Mouse (Mus musculus) lung, embryonic 15.5 days (tissue): Measurements from ENCODE around the gene Gclm. TPM values are rescaled to one million over a fixed set of nuclear protein-coding genes. Genes with fewer than 3 reads are reported as not detected.
A peak's percentile ranks its signal among the peaks of the same experiment; 100 is the strongest.

Experiments used
- ATAC-seq: fragments of 200-750 bp; cut with Nextera tagmentation; 2 replicates; pipeline ENCODE4 v1.8.0; 2017; ENCODE audit warnings: moderate number of reproducible peaks, borderline replicate concordance; ENCODE audit not compliant: low FRiP score, low TSS enrichment; ENCODE audit errors: extremely low read depth
- H3K27ac ChIP-seq: fragments of 300-500 bp; sonication (generic); 2 replicates; pipeline ENCODE4 v1.5.1; 2015; ENCODE audit warnings: moderate library complexity, mild to moderate bottlenecking, inconsistent platforms
- H3K27me3 ChIP-seq: fragments of 300-500 bp; sonication (generic); 2 replicates; pipeline ENCODE4 v1.6.1; 2015; ENCODE audit warnings: inconsistent platforms
- H3K36me3 ChIP-seq: fragments of 300-500 bp; sonication (generic); 2 replicates; pipeline ENCODE4 v1.6.1; 2015; ENCODE audit warnings: inconsistent platforms
- H3K4me1 ChIP-seq: fragments of 300-500 bp; sonication (generic); 2 replicates; pipeline ENCODE4 v1.6.1; 2015; ENCODE audit warnings: inconsistent platforms
- H3K4me2 ChIP-seq: fragments of 300-500 bp; sonication (generic); 2 replicates; pipeline ENCODE4 v1.6.1; 2015; ENCODE audit warnings: inconsistent platforms, mild to moderate bottlenecking, moderate library complexity
- H3K4me3 ChIP-seq: fragments of 300-500 bp; sonication (generic); 2 replicates; pipeline ENCODE4 v1.5.1; 2015; ENCODE audit warnings: mild to moderate bottlenecking, inconsistent platforms
- H3K9ac ChIP-seq: fragments of 300-500 bp; sonication (generic); 2 replicates; pipeline ENCODE4 v1.6.1; 2015; ENCODE audit warnings: inconsistent platforms
- H3K9me3 ChIP-seq: fragments of 300-500 bp; sonication (generic); 2 replicates; pipeline ENCODE4 v1.6.1; 2016; ENCODE audit warnings: inconsistent platforms
- WGBS: fragments of 180-500 bp; shearing (Covaris S2); methylation state at CpG from one replicate; pipeline ENCODE4 v1.1.7; 2015; 5-methylcytosine and 5-hydroxymethylcytosine counted together
- polyA plus RNA-seq: library from polyadenylated mRNA; unstranded; fragments of >200 nt; fragmentation: Nextera tagmentation; extraction: Ambion mirVana; gene quantifications from 2 replicates; pipeline ENCODE4 v1.2.1, GENCODE M21; 2015

Gclm gene
- polyA plus RNA-seq, 1 experiment from 2014 or later: 90.6 TPM

DNA sequence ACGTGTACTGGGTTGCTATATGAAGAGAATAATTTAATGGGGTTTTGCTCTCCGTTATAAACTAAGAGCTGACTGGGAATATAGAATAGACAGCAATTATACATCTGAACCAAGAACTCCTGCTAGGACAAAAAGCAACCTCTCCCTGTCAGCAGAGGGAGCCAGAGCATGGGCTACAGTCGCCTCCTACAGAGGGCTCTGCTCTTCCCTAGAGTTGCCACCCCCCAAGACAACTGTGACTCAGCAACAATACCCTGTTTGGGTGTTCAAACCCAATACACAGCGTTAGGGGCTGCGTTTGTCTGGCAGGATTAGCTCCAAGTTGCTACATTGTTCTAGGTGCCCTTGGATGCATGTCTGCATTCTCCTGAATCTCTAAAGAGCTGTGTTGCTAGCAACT is 50.2 kb downstream of the Gclm start:
- Histone ChIP-seq H3K4me2 (no peak overlapping the region), H3K27ac (no peak overlapping the region), H3K4me1 (peaks cover 15% of the 10 kb centered on the region), H3K9ac (no peak overlapping the region), H3K4me3 (no peak overlapping the region), H3K36me3 (no peaks in the 10 kb centered on the region), H3K27me3 (no peaks in the 10 kb centered on the region), H3K9me3 (no peaks in the 10 kb centered on the region)
- ATAC-seq: no peak
- 11% methylated on average over 5 of the region's 5 CpGs for WGBS

DNA sequence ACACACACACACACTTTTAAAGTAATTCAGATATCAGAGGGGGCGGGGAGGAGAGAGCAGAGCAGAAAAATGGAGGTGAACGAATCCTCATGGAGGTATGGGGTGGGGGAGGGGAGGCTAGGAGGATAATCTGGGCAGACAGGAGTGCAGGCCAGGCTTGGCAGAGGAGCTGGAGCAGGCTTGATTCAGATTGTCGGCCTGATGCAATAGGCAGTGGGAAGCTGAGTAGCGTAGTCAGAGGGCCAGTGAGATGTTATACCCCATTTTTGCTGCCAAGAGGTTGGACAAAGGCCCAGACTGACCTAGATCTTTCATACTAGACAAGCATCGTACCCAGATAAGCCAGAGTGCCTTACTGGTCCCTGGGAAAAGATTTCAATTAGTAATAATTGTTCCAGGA is 51.6 kb downstream of the Gclm start:
- WGBS: 44% methylated on average over 5 of the region's 5 CpGs
- peaks cover 12% of the 10 kb centered on the region for H3K4me1 ChIP-seq
- no peak overlapping the region for H3K27ac ChIP-seq
- H3K9ac ChIP-seq: no peak overlapping the region
- no peak overlapping the region for H3K4me3 ChIP-seq
- H3K9me3 ChIP-seq: no peaks in the 10 kb centered on the region
- no peak for ATAC-seq
- H3K4me2 ChIP-seq: no peak overlapping the region
- H3K36me3 ChIP-seq: no peaks in the 10 kb centered on the region
- H3K27me3 ChIP-seq: no peaks in the 10 kb centered on the region

DNA sequence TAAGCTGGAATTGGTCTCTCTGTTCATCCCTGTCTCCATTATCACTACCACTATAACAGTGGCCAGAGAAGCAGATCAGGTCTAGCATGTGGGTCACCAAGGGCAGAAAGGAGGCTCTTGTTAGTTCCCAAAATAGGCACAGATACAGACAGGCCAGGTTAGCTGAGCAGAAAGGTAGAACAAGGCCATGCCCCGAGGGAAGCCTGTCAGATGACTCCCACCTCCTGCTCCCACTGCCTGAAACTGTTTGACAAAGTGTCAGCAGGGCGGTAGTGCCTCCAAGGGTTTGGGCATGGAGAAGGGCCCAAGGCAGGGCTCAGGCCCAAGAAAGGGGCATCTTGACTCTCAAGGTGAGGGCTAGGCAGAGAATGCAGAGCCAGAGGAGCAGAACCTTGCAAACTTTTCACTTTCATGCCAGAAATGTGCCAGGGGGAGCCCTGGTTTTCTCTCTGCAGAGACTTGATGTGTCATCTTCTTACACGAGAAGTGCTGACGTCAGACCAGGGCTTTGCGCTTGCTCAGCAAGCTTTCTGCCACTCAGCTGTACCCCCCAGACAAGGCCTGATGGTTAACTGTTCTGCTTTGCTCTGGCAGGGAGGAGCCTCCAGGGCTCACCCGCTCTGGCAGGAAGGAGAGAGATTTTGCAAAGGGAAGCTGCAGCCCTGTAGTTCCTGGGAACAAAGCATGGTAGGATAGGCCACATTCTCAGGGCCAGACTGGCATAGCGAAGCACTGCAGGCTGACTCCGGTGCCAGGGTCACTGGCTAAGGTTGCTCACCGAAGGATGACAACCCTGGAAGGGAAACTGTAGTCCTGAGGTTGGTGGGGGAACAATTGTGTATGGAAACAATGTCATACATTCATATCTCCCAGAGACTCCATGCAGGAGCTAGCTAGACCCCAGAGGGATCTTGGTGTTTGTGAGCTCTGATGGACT is 55.9 kb downstream of the Gclm start:
- Histone ChIP-seq H3K4me1 (no peaks in the 10 kb centered on the region), H3K36me3 (no peaks in the 10 kb centered on the region), H3K4me2 (no peak overlapping the region), H3K27me3 (no peaks in the 10 kb centered on the region), H3K9me3 (no peaks in the 10 kb centered on the region), H3K4me3 (no peak overlapping the region), H3K27ac (no peak overlapping the region), H3K9ac (no peak overlapping the region)
- no peak for ATAC-seq
- WGBS: 63% methylated on average over 9 of the region's 9 CpGs

DNA sequence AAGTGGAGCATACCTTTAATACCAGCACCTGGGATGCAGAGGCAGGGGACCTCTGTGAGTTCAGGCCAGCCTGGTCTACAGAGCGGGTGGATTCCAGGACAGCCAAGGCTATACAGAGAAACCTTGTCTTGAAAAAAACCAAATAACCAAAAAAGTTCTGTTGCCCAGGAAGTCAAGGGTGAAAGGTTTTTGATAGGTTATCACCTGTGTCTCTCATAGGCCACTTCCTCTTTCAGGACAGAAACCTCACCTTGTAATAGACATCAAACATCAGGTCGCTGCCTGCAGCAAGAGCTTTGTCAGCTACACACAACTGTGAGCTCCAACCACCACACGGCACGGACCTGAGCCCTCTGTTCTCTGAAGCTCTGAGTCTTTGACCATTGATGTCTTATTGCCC is 59.2 kb downstream of the Gclm start:
- Histone ChIP-seq H3K36me3 (no peaks in the 10 kb centered on the region), H3K4me1 (no peaks in the 10 kb centered on the region), H3K9ac (no peak overlapping the region), H3K4me3 (no peak overlapping the region), H3K4me2 (no peak overlapping the region), H3K27me3 (no peaks in the 10 kb centered on the region), H3K27ac (no peak overlapping the region), H3K9me3 (no peaks in the 10 kb centered on the region)
- 78% methylated on average over 4 of the region's 4 CpGs for WGBS
- no peak for ATAC-seq

DNA sequence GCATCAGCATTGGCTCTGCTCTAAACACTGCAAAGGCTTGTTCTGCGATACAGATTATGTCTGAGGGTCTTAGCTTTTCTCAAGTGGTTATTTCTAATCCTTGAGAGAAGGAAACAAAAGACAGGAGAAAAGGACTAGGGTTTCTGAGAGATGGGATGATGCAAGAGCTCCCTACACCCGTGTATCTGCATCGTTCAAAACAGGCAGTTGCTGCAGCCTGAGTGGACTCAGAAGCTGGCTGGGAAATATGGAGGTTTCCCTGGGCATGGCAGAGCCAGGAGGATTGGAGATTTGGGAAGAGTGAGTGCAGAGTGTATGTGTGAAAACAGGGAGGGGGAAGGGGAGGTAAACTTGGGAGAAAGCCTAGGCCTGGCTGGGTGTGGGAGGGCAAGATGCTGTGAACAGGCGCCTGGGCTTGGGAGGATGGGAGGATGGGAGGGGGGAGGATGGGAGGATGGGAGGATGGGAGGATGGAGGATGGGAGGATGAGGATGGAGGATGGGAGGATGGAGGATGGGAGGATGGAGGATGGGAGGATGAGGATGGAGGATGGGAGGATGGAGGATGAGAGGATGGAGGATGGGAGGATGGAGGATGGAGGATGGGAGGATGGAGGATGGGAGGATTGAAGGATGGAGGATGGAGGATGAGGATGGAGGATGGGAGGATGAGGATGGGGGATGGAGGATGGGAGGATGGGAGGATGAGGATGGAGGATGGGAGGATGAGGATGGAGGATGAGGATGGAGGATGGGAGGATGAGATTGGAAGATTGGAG is 62.7 kb downstream of the Gclm start:
- no peaks in the 10 kb centered on the region for H3K36me3 ChIP-seq
- H3K4me3 ChIP-seq: no peak overlapping the region
- no peaks in the 10 kb centered on the region for H3K9me3 ChIP-seq
- no peaks in the 10 kb centered on the region for H3K4me1 ChIP-seq
- H3K9ac ChIP-seq: no peak overlapping the region
- 42% methylated on average over 4 of the region's 4 CpGs for WGBS
- H3K4me2 ChIP-seq: no peak overlapping the region
- ATAC-seq: no peak
- H3K27ac ChIP-seq: no peak overlapping the region
- H3K27me3 ChIP-seq: no peaks in the 10 kb centered on the region

DNA sequence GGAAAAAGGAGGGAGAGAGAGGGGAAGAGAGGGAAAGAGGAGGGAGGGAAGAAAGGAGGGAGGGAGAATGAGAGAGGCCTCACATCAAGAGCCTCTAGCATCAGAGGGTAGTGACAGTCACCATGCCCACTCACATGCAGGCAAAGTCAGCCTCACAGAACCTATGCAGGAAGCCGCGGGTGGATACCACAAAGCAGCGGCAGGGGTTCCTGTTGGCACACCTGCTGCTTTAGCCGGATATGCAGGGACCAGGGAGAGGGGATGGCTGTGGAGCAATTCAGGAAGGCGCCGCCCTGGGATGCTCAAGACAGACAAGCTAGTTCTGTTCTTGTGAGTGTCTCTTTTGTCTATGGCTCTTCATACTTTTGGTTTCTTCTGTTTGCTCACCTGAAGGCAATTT is 63.6 kb downstream of the Gclm start:
- Histone ChIP-seq H3K9ac (no peak overlapping the region), H3K4me1 (peaks cover 2% of the 10 kb centered on the region; the same call in 1 of the 2 replicates), H3K4me2 (no peak overlapping the region), H3K27me3 (no peaks in the 10 kb centered on the region), H3K36me3 (no peaks in the 10 kb centered on the region), H3K9me3 (no peaks in the 10 kb centered on the region), H3K4me3 (no peak overlapping the region), H3K27ac (no peak overlapping the region)
- ATAC-seq: no peak
- 29% methylated on average over 6 of the region's 6 CpGs for WGBS

DNA sequence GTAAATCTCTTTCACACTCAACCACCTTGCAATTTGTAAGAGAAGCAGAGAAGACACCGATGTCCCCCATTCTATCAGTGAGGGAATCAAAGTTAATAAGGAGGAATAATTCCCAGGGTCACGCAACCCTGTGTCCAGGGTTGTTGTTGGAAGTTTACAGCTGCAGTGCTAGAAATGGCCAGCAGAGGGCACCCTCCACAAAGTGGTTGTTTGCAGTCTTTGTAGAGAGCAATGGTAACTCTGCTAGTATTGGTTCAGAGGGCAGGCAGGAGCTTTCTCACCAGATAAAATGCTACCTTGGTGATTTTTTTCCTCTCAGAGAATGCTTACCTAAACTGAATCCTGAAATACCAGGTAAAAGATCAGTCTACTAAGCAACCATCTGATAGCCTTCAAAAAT is 66.7 kb downstream of the Gclm start:
- no peak overlapping the region for H3K27ac ChIP-seq
- peaks cover 4% of the 10 kb centered on the region; the same call in 1 of the 2 replicates for H3K4me1 ChIP-seq
- H3K4me3 ChIP-seq: no peak overlapping the region
- no peak overlapping the region for H3K4me2 ChIP-seq
- no peak for ATAC-seq
- H3K36me3 ChIP-seq: no peaks in the 10 kb centered on the region
- no peaks in the 10 kb centered on the region for H3K9me3 ChIP-seq
- no peaks in the 10 kb centered on the region for H3K27me3 ChIP-seq
- H3K9ac ChIP-seq: no peak overlapping the region
- WGBS: 17% methylated on average over 2 of the region's 2 CpGs

DNA sequence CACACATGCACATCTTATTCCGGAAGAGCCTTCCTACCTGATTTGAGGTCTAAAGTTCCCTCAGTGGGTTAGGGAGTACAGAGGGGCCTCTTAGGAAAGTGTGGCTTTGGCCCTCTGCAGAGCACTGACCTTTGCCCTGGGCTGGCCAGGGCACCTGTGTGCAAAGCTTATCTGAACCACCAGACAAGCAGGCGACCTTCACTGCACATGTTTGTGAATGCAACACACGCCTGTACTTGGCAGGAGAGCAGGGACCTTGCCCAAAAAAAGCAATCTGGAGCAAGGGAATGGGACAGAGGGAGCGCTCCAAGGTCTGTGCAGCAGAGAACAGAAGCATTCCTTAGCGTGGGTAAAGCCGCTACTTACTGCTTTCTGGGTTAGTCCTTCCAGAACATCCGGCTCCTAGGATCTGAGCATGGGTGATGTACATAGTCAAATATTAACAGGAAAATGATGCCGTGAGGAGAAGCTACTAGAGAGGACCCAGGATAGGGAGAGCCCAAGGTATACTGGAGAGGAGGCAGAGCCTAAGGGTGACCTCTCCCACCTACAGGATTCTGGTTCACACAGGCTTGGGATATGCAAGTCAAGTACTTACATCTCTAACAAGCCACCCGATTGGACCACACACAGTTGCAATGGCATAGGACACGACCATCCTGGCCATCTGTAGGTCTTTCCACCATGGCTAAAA is 67.7 kb downstream of the Gclm start:
- Histone ChIP-seq H3K4me1 (peaks cover 4% of the 10 kb centered on the region), H3K27me3 (no peaks in the 10 kb centered on the region), H3K27ac (no peak overlapping the region), H3K9ac (no peak overlapping the region), H3K4me2 (no peak overlapping the region), H3K36me3 (no peaks in the 10 kb centered on the region), H3K9me3 (no peaks in the 10 kb centered on the region), H3K4me3 (no peak overlapping the region)
- no peak for ATAC-seq
- WGBS: 62% methylated on average over 10 of the region's 10 CpGs

DNA sequence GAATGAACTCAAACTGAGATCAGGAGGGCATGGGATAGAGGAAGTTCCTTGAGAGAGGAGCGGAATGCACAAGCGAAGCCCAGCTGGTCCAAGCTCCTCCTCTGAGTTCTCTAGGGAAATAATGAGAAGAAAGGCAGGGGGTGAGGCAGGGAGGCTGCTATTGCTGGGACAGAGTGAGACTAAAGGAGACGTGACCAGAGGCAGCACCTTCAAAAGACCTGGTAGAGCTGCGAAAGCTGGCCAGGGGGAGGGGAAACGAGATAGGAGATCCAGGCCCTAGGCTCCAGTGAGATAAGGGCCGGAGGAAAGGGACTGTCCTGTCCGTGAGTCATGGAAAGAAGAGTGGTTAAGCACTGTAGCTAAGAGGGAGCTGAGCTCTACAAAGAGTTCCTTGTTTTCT is 68.6 kb downstream of the Gclm start:
- Histone ChIP-seq H3K4me3 (no peak overlapping the region), H3K27ac (no peak overlapping the region), H3K9ac (no peak overlapping the region), H3K4me2 (no peak overlapping the region), H3K27me3 (no peaks in the 10 kb centered on the region), H3K4me1 (peaks cover 4% of the 10 kb centered on the region), H3K9me3 (no peaks in the 10 kb centered on the region), H3K36me3 (no peaks in the 10 kb centered on the region)
- no peak for ATAC-seq
- WGBS: 38% methylated on average over 7 of the region's 7 CpGs

DNA sequence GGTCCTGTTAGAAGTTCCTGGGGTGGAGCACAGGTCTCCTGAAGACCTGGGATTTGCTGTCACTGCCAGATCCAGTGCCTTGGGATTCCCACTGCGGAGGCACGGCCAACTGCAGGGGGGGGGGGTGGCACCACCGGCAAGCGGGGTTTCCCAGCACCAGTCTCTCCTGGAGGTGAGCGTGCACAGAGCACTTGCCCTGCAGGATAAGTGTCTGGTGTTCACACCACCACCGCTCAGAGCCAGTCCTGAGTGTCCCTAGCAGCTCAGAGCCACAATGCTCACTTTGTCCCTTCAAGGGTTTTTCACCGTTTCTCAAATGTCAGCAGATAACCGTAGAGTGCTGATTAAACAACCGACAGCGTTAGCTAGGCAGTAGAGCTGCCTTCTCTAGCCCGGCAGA is 71.3 kb downstream of the Gclm start:
- ATAC-seq: peak; percentile 88
- H3K27me3 ChIP-seq: no peaks in the 10 kb centered on the region

DNA sequence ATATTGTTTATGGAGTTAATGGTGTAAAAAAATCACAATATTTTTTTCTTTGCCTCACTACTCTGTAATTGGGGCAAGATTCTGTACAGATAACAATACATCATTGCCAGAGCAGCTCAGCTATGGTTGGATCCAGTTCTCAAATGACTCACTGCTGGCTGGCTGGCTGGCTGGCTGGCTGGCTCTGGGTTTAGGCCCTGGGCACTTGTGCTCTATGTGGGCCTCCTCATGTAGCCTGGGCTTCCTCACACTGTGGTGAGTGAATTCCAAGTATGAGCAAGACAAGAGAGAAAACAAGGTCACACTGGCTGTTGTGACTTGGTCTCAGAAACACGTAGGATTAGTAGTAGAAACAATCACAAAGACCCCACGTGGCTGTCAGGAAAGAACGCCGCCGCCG is 72.0 kb downstream of the Gclm start:
- Histone ChIP-seq H3K4me2 (no peak overlapping the region), H3K27ac (peak overlapping the region; percentile 63), H3K4me3 (no peak overlapping the region), H3K36me3 (no peaks in the 10 kb centered on the region), H3K9ac (no peak overlapping the region), H3K27me3 (no peaks in the 10 kb centered on the region), H3K4me1 (peaks cover 4% of the 10 kb centered on the region), H3K9me3 (no peaks in the 10 kb centered on the region)
- 73% methylated on average over 6 of the region's 6 CpGs for WGBS
- ATAC-seq: no peak

More for the DNA sequence above, 71.3 kb downstream of the Gclm start:
- H3K4me1 ChIP-seq: peaks cover 4% of the 10 kb centered on the region
- 13% methylated on average over 11 of the region's 11 CpGs for WGBS
- no peaks in the 10 kb centered on the region for H3K9me3 ChIP-seq
- peak overlapping the region; percentile 13; the same call in 1 of the 2 replicates for H3K4me3 ChIP-seq
- H3K36me3 ChIP-seq: no peaks in the 10 kb centered on the region
- peak overlapping the region; percentile 43 for H3K4me2 ChIP-seq
- H3K9ac ChIP-seq: no peak overlapping the region
- H3K27ac ChIP-seq: peak overlapping the region; percentile 63
